Mouse (Mus musculus) activated CD4-positive, CD25-positive, alpha-beta regulatory T cell, adult 9 weeks (primary cell): ENCODE data around the gene Dab1. TPM values are rescaled to one million over a fixed set of nuclear protein-coding genes. Genes with fewer than 3 reads are reported as not detected.

Experiments used
- polyA plus RNA-seq: library from polyadenylated mRNA; unstranded; fragments of 100-300 nt; shearing (Covaris generic); gene quantifications from one replicate; pipeline ENCODE4 v1.2.1, GENCODE M21; 2017

The Dab1 gene
- not detected for polyA plus RNA-seq

DNA sequence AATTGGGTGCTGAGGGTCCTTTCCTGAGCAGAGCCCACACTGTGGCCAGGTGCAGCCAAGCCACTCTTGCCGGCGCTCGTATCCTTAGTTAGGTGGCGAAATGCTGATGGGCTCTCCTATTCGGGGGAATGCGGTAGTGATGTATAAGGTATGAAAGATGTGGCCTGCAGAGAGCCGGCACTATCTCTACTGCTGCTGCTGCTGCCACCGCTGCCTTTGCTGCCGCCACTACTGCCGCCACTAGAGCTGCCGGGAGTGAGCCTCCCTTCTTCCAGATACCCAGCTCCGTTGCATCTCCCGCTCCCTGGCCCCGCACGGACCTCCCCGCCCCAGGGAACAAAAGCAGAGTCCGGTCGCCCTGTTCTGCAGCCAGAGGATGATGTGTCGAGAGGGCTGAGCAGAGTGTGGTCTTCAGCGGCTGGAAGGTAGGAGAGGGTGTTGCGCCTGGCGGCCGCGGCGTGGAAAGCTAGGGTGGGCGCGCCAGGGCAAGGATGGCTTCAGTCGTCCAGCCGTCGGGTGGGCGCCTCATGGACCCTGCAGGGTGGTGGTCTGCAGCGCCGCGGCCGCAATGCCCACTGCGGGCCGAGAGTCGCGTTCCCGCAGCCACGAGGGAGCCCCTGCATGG, at the start of gene Dab1:
Gene Dab1 (plus strand): TSS at position 39 of the 625 bp plus-strand sequence.

GRCm38 (mm10) chr4:104766065-104766464, 1146.9 kb downstream of the Dab1 start, which contains the start of gene C8b:
Gene C8b (plus strand): TSS chr4:104766317.

